Mouse (Mus musculus) thymus, postnatal 0 days (tissue): ENCODE measurements around the gene Spats2. TPM values are rescaled to one million over a fixed set of nuclear protein-coding genes. Genes with fewer than 3 reads are reported as not detected.
"Not testable (repeated sequence)": the region's sequence is repeated elsewhere in the genome, so short reads cannot be mapped to it uniquely, and the experiment has no call there.

Source experiments
- DNase-seq: peaks from one replicate; pipeline ENCODE4 v3.0.0-alpha.2; 2015; ENCODE audit warnings: low spot score
- polyA plus RNA-seq: library from polyadenylated mRNA; unstranded; fragments of >200 nt; fragmentation: Nextera tagmentation; extraction: Ambion mirVana; gene quantifications from 2 replicates; pipeline ENCODE4 v1.2.1, GENCODE M21; 2015

Spats2 gene
- 30.2 and 31.1 TPM in 2 replicates for polyA plus RNA-seq

DNA sequence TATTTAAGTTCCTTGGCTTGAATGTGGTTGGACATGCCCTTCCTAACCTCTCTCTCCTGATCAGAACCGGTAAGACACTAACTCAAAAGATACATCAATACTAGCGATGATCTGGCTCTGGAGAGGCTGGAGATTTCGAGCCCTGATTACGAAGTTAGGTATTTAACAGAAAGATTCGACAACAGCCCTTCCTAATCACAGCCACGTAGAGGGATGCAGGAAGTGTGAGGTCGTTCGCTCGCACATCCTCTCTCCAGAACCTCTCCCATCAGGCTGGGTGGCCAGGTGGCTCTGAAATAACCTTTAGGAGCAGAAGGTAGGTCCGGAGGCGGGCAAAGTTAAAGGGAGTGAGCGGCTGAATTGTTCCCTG is at the start of gene Spats2:
Gene Spats2 (plus strand): TSS at position 206 of the 370 bp plus-strand sequence.
- DNase-seq: peak; percentile 11

DNA sequence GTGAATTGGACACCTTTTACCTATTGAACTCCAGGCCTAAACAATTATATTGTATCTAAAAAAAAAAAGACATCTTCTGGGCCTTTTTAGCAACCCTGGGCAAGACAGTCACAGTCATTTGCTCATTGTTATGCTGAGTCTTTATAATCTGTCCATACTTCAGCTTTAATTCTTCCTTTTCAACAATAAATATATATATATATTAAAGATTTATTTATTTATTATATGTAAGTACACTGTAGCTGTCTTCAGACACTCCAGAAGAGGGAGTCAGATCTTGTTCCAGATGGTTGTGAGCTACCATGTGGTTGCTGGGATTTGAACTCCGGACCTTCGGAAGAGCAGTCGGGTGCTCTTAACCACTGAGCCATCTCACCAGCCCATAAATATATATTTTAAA is 49.7 kb upstream of the Spats2 start:
- DNase-seq: not testable (repeated sequence)

DNA sequence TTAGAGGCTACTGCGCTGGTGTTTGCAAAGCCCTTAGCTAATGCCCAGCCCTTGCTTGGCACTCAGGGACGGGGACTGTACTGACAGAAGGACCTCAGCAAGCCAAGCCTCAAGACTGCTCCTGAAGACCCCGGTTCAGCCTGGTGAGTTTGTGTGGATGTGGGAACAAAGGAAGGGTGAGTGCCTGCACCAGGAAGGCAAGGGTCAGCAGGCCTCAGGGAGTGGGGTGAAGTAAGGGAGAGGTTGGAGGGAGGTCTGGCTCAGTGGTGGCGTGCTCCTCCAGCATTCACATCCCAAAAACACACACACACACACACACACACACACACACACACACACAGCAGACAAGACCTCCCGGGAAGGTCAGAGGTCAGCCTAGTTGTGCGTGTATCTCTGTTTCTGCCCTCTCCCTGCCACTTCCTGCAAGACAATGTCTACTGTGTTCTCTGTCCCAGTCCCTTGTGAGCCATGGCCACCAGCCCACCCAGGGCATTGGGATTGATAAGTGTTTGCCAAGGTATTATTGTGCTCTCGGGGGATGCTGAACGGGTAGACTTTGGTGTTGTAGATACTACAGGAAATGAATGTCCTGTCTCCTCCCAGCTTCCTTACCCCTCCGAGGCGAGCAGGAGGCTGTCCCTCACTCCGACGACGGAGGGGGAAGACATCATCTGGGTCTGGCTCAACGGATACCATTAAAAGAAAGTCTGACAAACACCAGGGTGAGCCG is 47.4 kb upstream of the Spats2 start:
- no peak for DNase-seq

DNA sequence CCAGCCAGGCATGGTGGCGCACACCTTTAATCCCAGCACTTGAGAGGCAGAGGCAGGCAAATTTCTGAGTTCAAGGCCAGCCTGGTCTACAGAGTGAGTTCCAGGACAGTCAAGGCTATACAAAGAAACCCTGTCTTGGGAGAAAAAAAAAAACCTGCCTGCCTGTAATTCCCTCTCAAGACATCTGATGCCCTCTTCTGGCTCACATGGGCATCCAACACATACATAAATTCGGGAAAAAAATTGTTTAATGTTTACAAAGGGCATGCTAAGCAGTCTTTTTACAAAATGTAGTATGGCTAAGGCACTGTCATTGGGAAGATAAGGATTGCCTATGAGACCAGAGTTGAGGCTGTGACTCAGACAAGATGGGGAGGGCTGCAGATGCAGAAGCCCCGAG is 45.9 kb upstream of the Spats2 start:
- DNase-seq: no peak

DNA sequence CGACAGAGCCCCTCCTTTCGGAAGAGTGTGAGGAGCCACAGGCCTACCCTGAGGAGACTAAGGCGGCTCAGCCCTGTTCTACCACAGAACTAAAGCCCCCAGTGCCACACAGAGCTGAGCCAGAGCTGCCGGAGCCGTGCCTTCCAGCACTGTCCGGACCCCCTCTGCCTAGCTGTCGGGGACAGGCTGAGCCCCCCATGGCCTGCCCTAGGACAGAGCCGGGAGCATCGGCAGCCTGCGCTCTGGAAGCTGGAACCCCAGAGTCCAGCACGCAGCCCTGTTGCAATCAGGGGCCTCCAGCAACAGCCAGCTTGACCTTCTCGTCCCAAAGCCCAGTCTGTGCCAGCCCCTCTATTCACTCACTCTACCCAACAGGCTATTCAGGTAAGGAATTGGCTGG is 43.4 kb upstream of the Spats2 start:
- DNase-seq: no peak

DNA sequence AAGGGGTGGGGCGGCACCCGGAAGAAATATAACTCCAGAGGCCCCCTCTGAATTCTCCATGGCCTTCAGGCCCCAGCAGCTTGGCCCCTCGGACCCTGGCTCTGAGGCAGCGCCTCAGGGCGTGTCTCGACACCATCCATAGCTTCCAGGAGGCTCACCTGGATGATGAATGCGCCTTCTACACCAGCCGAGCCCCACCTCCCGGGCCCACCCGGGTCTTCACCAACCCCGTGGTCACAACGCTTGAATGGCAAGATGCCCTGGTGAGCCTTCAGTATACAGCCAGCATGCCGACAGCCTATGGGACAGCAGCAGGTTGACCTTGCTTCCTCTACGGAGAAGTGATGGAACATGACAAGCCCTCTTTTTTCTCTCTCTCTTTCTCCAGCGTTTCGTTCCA is 42.9 kb upstream of the Spats2 start:
- no peak for DNase-seq

DNA sequence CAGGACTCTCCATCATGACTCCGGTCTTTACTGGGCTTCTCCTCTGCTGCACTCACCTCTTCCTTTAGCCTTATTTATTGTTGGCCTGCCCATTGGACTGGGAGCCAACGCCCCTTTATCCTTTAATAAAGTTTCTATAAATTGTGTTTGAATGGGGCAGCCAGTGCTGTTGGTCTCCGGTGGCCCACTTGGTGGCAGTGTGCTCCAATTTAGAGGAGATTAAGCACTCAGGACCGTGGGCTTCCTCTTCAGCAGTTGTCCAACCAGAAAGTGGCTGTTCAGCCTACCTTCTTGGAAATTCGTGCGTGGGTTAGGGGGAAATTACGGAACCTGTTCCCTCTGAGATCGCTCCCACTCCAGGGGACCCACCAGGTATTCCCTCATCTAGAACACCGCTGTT is 42.5 kb upstream of the Spats2 start:
- peak; percentile 35 for DNase-seq

DNA sequence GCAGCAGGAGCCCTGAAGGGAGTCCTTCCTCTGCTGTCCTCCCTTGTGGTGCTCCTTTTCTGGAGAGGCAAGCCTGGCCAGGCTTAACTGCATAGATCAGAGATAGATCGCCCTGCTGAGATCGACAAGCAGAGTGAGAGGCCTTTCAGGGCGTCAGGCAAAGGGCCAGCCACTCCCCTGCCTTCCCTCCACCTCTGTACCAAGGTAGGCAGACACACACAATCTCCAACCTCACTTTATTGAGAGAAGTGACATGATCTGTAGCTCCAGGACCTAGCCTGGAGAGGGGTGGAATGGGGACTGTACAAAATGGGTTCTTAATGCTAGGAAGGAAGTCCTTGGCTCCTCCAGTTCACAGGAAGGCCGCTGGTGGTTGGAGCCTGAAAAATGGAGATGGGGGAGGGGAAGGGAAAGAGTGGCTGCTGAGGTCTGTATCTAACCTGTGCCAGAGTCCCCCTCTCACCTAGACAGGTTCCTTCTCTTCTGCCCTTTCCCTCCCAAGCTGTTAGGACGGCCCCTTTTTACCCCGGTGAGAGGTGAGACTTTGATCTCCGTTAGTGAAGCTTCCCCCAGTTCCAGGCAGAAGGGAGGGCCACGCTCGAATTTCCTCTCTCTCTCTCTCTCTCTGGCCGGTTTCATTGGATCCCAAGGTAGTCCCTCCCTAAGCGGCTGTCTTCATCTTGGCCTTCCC is 41.7 kb upstream of the Spats2 start:
- no peak for DNase-seq

DNA sequence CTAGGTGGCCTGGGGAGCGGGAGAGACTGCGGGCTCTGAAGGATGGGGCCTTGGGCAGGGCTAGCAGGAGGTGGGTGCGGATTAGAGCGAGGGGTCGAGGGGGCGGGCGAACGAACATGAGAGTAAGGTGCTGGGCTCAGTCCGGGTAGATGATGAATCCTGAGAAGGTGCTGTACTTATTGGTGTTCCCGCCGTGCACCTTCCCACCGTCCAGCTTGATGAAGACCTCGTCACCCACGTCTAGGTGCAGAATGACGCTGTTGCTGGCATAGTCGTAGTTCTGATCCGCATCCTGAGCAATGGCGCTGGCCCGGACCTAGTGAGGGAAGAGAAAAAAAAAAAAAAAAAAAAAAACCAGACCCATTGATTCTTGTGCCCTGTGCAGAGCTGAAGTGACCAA is 41.1 kb upstream of the Spats2 start:
- DNase-seq: no peak

DNA sequence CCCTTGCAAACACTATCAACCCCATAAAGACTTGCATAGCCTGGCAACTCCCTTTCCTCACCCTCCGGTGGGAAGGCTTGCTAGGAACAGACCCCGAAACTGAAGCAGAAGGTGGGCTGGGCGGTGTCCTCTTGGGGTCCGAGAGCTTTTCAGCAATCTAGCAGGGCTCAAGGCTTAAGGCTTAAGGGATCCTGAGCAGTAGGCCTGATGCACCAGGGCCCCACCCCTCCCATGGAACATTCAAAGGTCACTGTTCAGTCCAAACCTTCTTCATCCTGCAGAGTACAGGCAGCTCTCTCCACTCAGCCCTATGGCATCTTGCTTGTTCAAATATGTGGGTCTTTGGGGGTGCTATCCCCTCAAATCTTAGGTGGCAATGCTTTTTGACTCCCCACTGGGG is 39.7 kb upstream of the Spats2 start:
- no peak for DNase-seq

DNA sequence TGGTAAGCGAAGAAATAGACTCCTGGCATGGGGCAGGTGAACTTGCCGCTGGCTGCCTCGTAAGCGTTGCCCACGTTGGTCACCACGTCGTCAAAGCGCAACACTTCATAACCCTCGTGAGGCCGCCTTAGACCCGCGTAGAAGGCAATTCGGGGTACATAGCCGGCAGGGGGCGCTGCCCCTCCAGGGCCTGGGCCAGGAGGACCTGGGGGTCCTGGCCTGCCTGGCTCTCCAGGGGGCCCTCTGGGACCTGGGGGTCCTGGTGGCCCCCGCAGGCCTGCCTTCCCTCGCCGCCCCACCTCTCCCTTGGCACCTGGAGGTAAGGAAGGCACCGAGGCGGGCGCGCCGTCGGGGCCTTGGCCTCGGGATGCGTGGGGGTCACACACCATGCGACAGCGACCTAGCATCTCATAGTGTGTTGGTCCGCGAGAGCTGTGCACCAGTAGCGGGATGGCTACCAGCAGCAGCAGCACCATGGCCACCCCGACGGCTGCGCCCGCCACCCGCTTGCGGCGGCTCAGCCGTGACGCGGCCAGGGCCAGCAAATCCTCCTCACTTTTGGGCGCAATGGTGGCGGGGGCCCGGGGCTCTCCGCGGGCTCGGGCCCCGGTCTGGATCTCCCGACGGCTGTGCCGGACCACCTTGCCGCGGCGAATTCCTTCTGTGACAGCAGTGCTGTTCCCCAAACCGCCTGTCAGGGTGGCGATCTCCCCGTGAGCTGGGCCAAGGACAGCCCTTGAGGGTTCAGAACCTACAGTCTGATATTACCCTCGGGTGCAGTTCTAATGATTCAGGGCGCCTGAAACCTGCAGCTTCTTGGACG is 38.3 kb upstream of the Spats2 start, which contains the start of gene C1ql4:
Gene C1ql4 (minus strand): TSS at position 565 of the 823 bp plus-strand sequence.
- peak; percentile 53 for DNase-seq

DNA sequence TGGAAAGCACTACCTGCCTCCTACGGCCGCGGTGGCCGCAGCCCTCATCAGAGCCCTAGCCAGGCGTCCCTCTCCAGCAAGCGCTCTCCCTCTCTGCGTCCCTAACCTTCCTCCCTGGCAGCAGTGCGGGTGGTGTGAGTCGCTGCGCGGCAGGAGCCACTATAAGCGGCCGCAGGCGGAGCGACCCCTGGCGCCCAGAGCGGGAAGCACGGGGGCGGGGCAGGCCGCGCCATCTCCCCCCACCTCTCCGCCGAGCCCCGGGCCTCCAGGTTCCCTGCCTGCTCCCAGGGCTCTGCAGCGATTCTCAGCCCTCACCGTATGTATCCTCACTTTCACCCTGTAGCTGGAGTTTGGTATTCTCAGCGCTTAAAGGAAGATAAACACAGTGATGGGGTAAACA is 37.4 kb upstream of the Spats2 start:
- DNase-seq: peak; percentile 79

DNA sequence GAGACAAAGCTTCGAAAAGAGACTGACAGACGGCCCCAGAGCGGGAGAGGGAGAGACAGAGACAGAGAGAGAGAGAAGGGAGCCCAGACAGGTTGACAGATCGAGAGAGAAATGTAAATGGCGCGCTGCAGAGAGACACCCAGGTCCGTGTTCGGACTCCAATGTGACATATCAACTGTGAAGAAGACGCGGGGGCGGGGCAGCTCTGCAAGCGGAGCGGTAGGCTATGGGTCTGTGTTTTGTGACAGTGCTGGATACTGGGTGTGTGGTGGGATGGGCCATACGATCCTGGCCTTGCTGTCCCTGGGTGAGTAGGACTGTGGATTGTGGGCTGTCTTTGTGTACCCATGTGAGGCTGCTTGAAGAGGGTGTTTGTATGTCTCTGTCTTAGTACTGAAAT is 36.6 kb upstream of the Spats2 start:
- no peak for DNase-seq

DNA sequence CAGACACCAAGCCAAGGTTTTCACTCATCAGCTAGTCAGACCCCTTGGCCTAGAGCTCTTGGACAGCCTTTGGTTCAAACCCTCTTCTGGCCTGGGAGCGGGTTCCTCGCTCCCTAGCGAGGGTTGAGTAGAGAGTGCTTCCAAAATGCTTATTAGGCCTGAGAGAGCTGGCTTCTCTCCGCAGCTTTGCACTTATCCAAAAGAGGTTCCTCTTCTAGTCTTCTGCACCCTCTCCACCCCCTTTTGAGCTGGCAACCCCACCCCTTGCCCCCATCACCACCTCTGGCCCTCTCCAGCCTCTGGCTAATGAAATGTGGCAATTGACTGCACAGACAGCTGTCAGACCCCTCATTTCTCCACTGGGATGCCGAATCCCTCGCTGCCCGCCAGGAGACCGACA is 32.8 kb upstream of the Spats2 start, which contains the start of gene Dnajc22:
Gene Dnajc22 (plus strand): TSS at position 301 of the 400 bp plus-strand sequence.
- no peak for DNase-seq

DNA sequence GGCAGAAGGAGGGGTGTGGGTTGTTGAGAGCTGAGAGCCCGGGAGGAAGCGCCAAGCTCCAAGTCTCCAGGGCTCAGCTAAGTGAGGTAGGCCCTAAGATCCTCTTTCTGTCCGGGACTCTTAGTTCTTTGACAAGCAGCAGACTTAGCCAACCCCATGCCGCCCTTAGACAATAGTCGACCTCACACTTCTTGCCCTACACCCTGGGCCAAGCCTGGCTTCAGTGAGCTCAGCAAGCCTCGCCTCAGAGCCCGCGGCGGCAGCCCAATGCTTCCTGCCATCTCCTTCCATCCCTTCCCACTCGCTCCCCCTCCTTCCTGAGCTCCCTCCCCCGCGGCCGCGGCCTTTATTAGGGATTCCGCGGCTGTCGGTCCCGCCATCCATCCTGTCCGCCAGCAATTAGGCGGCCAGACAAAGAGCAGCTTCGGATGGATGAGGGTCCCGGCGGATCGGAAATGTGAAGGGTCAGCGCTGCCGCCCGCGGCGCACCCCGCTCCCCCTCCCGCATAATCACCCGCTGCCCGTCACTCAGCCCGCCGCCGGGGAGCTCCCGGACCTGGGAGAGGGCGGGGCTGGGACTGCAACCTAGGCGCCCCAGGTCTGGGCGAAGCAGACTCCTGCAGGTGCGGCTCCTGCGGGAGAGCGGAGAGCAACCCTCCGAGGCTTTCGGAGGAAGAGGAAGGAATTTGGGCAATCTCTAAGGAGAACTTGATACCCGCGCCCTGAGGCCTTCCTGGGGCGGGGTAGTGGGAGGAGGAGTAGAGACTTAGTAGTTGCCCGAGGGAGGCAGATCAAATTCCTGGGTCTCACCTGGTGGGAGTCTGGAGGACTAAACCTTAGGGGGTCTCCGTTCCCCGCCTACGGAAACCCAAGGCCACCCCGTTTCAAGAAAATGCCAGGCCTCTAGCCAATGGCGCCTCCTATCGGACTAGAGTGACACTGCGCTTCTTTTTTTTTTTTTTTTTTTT is 32.1 kb upstream of the Spats2 start:
- no peak for DNase-seq

DNA sequence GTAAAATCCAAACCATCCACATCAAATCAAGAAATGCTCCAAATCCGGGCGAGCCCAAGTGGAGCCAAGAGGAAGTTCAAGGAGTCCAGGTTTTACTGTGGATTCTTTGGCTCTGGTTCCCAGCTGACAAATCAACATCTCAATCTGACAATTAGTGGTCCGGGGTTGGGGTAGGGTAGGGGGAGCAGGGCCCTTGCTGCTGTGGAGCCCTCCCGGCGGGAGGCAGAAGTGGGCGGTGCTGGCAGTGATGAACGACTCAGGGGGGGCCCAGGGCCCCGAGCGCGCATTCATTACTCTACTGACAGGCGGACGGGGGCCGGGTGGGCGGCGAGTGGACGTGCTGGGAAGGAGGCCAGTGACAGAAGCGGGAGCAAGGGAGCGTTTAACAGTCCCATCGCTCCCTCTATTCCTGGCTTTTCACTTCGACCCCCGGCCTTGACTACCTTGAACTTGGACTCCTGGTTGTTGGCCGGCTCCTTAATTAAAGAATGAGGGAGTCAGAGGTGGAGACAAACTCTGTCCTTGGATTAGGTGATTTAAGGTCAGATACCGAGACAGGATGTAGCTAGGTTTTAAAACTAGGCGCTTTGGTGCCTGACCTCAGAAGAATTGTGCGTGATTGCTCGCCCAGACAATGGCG is 31.0 kb upstream of the Spats2 start:
- no peak for DNase-seq

DNA sequence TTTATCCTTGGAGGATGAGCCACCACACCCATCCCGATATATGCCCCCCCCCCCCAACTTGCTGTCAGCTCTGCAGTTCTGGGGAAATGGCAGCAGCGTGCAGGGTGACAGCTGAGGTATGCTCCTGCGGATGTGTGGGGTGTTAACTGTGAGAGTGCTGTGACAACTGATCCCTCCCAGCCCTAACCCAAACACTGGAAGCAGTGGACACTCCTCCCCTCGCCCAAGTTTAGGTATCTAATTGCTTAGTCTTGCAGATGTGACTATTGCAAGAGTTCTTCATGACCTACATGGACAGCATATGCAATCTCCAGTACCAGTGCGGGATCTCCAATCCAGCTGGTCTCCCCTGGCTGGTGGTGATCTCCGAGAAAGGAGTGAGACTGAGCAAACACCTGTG is 30.4 kb upstream of the Spats2 start:
- DNase-seq: no peak

DNA sequence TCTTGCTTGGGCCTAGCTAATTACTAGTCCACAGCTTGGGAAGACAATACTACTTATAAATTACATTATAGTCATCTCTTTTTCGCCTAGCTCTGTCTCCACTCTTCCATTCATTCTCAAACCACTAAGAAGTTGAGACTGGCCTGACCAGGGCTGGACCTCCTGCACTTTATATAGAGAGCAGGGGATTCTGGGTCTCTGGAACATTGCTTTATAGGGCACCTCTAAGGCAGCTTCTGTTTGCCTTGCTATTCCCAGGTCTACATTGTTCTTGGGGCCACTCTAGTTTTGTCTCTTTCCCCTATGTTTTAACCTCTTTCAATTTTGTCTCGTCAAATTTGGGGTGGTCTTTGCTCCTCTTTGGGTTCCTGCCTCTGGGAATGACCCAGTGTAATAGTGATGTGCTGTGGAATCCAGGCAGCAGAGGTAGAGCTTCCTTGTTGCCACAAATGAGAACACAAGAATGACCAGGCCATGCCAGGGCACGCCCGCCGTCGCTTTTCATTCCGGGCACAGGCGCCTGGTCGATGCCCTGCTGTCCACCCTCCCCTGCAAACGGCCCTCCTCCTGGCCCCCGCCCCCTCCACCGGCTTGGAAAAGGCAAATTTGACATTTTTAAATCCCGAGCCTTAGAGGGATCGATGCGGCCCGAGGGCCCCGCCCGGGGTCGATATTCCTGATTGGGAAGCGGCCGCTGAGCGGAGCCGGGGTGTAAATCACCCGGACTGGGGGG is 29.5 kb upstream of the Spats2 start:
- no peak for DNase-seq

DNA sequence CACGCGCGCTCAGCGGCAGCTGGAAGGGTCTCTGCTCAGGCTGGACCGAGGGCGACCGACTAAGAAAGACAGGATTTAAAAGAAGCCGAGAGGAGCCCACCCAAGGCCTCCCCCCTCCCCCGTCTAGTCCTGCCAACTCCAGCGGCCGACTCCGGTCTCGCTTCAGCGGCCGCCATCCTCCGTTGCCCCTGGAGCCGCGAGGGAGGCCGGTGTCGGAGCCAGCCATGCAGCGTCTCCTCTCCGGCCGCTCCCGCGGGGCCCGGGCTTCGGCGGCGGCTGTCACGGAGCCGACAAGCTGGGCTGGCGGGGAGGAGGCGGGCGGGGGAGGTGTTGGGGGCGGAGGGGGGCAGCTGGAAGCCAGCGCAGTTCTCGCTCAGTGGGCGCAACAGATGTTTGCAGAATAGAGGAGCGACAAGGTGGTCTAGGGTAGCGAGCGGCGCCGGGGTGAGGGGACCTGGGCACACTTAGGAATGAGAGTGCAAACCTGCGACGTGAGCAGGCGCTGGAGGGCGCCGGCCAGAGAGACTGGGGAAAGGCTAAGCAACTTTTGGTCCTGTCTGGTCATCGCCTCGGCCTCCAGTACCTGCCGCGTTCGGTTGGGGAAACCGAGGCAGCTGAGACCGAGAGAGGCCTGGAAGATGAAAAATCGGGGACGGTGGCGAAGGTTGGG is 28.8 kb upstream of the Spats2 start:
- DNase-seq: no peak
